ENCODE assay signal across 9 mouse cellular contexts in the genomic region with DNA sequence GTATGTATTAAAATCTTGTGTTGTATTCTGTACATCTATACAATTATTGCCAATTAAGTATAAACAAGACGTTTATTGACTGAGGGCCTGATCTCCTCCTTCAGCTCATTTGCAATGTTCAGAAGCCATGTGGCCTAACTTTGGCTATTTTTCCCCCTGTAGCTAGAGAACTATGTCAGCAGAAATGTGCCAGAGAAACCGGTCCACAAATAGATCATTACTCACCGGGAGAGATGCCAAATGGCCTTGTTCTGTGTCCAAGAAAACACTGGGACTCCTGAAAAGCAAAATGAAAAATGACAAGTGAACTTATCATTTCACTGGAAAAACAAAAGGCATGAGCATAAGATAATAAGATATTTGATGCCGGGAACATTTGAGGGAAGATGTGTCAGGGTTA. TPM values are rescaled to one million over a fixed set of nuclear protein-coding genes. Genes with fewer than 3 reads are reported as not detected.
DNase-seq lines count a peak whose midpoint lies in the region; ATAC-seq and TF ChIP-seq lines count a peak whose summit lies in the region.
"Had no signal": no experiment of that assay in that cellular context is flagged by ENCODE, and none has a peak within 500 bp of the region (broad histone marks: within the 10 kb centered on the region; RNA-seq: fewer than 3 reads in every experiment).

No protein-coding gene starts in this region.

- no peak overlapping the region for H3K9ac ChIP-seq in liver, adult 2 months (ENCODE audit: low read depth, low read length)
- H3K9ac ChIP-seq in heart, embryonic 14.5 days (ENCODE audit: low read length), result no peak overlapping the region
- no peak overlapping the region for H3K9ac ChIP-seq in stomach, postnatal 0 days (ENCODE audit: low read length)
- H3K9ac ChIP-seq in midbrain, embryonic 15.5 days, result no peak overlapping the region
- H3K9ac ChIP-seq: liver, embryonic 14.5 days had no signal

- no peak for TF ChIP-seq EP300 in stomach, postnatal 0 days (optimal IDR thresholded peaks at IDR 0.05)

- peaks cover 7% of the 10 kb centered on the region; the same call in 1 of the 2 replicates for H3K4me1 ChIP-seq in liver, adult 2 months (ENCODE audit: control insufficient read depth, insufficient read depth, low read length)
- H3K4me1 ChIP-seq in heart, embryonic 14.5 days (ENCODE audit: control insufficient read depth in 2 of 2, insufficient read depth in 2 of 2, low read length in 2 of 2), result peaks cover 3 to 16% of the 10 kb centered on the region in 2 experiments; a peak in 3 of 4 replicates
- H3K4me1 ChIP-seq in stomach, postnatal 0 days (replicated peaks; ENCODE audit: control insufficient read depth, insufficient read depth), result no peaks in the 10 kb centered on the region
- no peaks in the 10 kb centered on the region for H3K4me1 ChIP-seq in midbrain, embryonic 15.5 days

- no peak overlapping the region for H3K4me2 ChIP-seq in heart, embryonic 14.5 days (ENCODE audit: low read length)
- H3K4me2 ChIP-seq in stomach, postnatal 0 days (replicated peaks; ENCODE audit: low read depth), result no peak overlapping the region
- H3K4me2 ChIP-seq in midbrain, embryonic 15.5 days, result no peak overlapping the region

- no peaks in the 10 kb centered on the region for H3K36me3 ChIP-seq in liver, adult 2 months (ENCODE audit: control insufficient read depth, insufficient read depth, low read length)
- no peaks in the 10 kb centered on the region for H3K36me3 ChIP-seq in heart, embryonic 14.5 days (ENCODE audit: control insufficient read depth, insufficient read depth, low read length)
- H3K36me3 ChIP-seq in stomach, postnatal 0 days (ENCODE audit: control insufficient read depth, insufficient read depth, low read length), result no peaks in the 10 kb centered on the region
- no peaks in the 10 kb centered on the region for H3K36me3 ChIP-seq in midbrain, embryonic 15.5 days (replicated peaks)

- no peaks in the 10 kb centered on the region for H3K79me2 ChIP-seq in liver, adult 2 months (ENCODE audit: control insufficient read depth, insufficient read depth, low read length)

- no peak overlapping the region for H3K27ac ChIP-seq in liver, adult 2 months (replicated peaks; ENCODE audit: insufficient read depth, low read depth, low read length)
- peak overlapping the region; percentile 73 to 78 for H3K27ac ChIP-seq in heart, embryonic 14.5 days (replicated peaks in 1 of 2; ENCODE audit: control insufficient read depth in 1 of 2, insufficient read depth in 1 of 2, low read depth in 2 of 2, low read length in 2 of 2)
- no peak overlapping the region for H3K27ac ChIP-seq in stomach, postnatal 0 days (replicated peaks)
- no peak overlapping the region for H3K27ac ChIP-seq in midbrain, embryonic 15.5 days
- H3K27ac ChIP-seq: liver, embryonic 14.5 days had no signal

- 7% methylated on average over 4 of the region's 4 CpGs for WGBS in liver, adult 2 months
- 16% methylated on average over 4 of the region's 4 CpGs for WGBS in heart, embryonic 14.5 days
- 35% methylated on average over 4 of the region's 4 CpGs for WGBS in stomach, postnatal 0 days
- WGBS in midbrain, embryonic 15.5 days, result 78% methylated on average over 4 of the region's 4 CpGs

- TF ChIP-seq CTCF in liver, adult 2 months (IDR thresholded peaks at IDR 0.05; ENCODE audit: low read depth, low read length), result no peak
- no peak for TF ChIP-seq CTCF in stomach, postnatal 0 days (IDR thresholded peaks at IDR 0.05; ENCODE audit: low read depth)

- ATAC-seq in cerebellum, adult (ENCODE audit: insufficient number of reproducible peaks, low FRiP score, low TSS enrichment), result peak; percentile 91
- ATAC-seq in heart, embryonic 14.5 days (ENCODE audit: insufficient number of reproducible peaks, insufficient read depth, low FRiP score, low read depth), result peak; percentile 68; the same call in 1 of the 2 replicates
- ATAC-seq in stomach, postnatal 0 days (ENCODE audit: low FRiP score, low TSS enrichment), result no peak
- no peak for ATAC-seq in midbrain, embryonic 15.5 days (replicated peaks)
- no peak for ATAC-seq in erythroid progenitor cell, adult 5-6 weeks (replicated peaks; ENCODE audit: low FRiP score, poor library complexity, severe bottlenecking)

- H3K27me3 ChIP-seq in liver, adult 2 months (ENCODE audit: control insufficient read depth, insufficient read depth, low read length), result no peaks in the 10 kb centered on the region; the same call in 1 of the 2 replicates
- no peaks in the 10 kb centered on the region for H3K27me3 ChIP-seq in heart, embryonic 14.5 days (ENCODE audit: control insufficient read depth, insufficient read depth, low read length)
- H3K27me3 ChIP-seq in stomach, postnatal 0 days (ENCODE audit: control insufficient read depth, insufficient read depth, low read length), result no peaks in the 10 kb centered on the region
- no peaks in the 10 kb centered on the region for H3K27me3 ChIP-seq in midbrain, embryonic 15.5 days (replicated peaks)

- no peak for TF ChIP-seq POLR2A in liver, adult 2 months (IDR thresholded peaks at IDR 0.05; ENCODE audit: extremely low read depth, insufficient read depth, low read length)

- H3K4me3 ChIP-seq in liver, adult 2 months (ENCODE audit: insufficient read depth, low read depth, low read length), result no peak overlapping the region
- no peak overlapping the region for H3K4me3 ChIP-seq in heart, embryonic 14.5 days (ENCODE audit: control insufficient read depth in 1 of 2, insufficient read depth in 1 of 2, low read depth in 1 of 2, low read length in 2 of 2)
- no peak overlapping the region for H3K4me3 ChIP-seq in stomach, postnatal 0 days (ENCODE audit: low read depth, low read length)
- H3K4me3 ChIP-seq in midbrain, embryonic 15.5 days, result no peak overlapping the region

- peak; percentile 95 for DNase-seq in liver, adult 2 months (ENCODE audit: extremely low read depth, low read depth, low spot score)
- DNase-seq in liver, result no peak
- DNase-seq in layer of hippocampus, postnatal 36 days, result peak; percentile 17 to 26
- DNase-seq in stomach, postnatal 0 days (ENCODE audit: low spot score), result peak; percentile 29

- no peaks in the 10 kb centered on the region for H3K9me3 ChIP-seq in heart, embryonic 14.5 days (ENCODE audit: control insufficient read depth, low read length)
- H3K9me3 ChIP-seq in stomach, postnatal 0 days (ENCODE audit: control insufficient read depth, low read length), result no peaks in the 10 kb centered on the region
- H3K9me3 ChIP-seq in midbrain, embryonic 15.5 days, result no peaks in the 10 kb centered on the region

RNA-seq across cellular contexts. Expression of a gene that starts 13.8 kb away (rescaled TPM):
- total RNA-seq in liver, adult 2 months (2014; rRNA removed), result under 0.01 and 0.34 TPM in 2 replicates
- polyA plus RNA-seq in liver, adult 2 months (2012; rRNA removed), result 0.11 TPM in 1 of 2 replicates, not detected in the other
- 4.8 and 5.0 TPM in 2 replicates for polyA plus RNA-seq in heart, embryonic 14.5 days (2014; fragmentation: Nextera tagmentation; extraction: Ambion mirVana)
- total RNA-seq in layer of hippocampus, postnatal 36 days (2021), result 1 to 10 TPM; 8.5 to 8.6 TPM
- polyA plus RNA-seq in stomach, postnatal 0 days (2015; fragmentation: Nextera tagmentation; extraction: Ambion mirVana), result 0.22 and 0.29 TPM in 2 replicates
- polyA plus RNA-seq in midbrain, embryonic 15.5 days (2015; fragmentation: Nextera tagmentation; extraction: Ambion mirVana), result 55.9 and 57.7 TPM in 2 replicates
- not detected in 2 replicates for total RNA-seq in erythroid progenitor cell, adult 5-6 weeks (2015; ENCODE audit: low replicate concordance)
- not detected in 2 replicates for total RNA-seq in erythroid progenitor cell, adult 5-6 weeks (2017; ENCODE audit: low replicate concordance)

Comparison
In these comparisons a context has a peak if more than half of its experiments do, and no peak if none do; other contexts are left out.
1. H3K27ac ChIP-seq: peak in heart, embryonic 14.5 days (2 of 2); none in liver, adult 2 months (single experiment), stomach, postnatal 0 days (single experiment) and midbrain, embryonic 15.5 days (single experiment).
2. ATAC-seq: peak in cerebellum, adult (single experiment) and heart, embryonic 14.5 days (single experiment); none in stomach, postnatal 0 days (single experiment), midbrain, embryonic 15.5 days (single experiment) and erythroid progenitor cell, adult 5-6 weeks (single experiment).